Mouse (Mus musculus) cortical plate, adult 2 months (tissue): Measurements from ENCODE around the gene Gimap7.
A peak's percentile ranks its signal among the peaks of the same experiment; 100 is the strongest.

Experiments used
- CTCF ChIP-seq: fragments of 200-500 bp; IDR thresholded peaks from 2 replicates; pipeline ENCODE4 v1.5.1; 2011; ENCODE audit warnings: mild to moderate bottlenecking, control low read depth, low read length; ENCODE audit not compliant: insufficient read depth; ENCODE audit errors: extremely low read depth
- POLR2A ChIP-seq: fragments of 200-500 bp; IDR thresholded peaks from 2 replicates; pipeline ENCODE4 v1.6.1; 2011; ENCODE audit warnings: mild to moderate bottlenecking, low read length, control low read depth; ENCODE audit not compliant: insufficient read depth; ENCODE audit errors: extremely low read depth

GRCm38 (mm10) chr6:48772030-48772429 lies 53.6 kb downstream of the Gimap7 start:
- TF ChIP-seq CTCF (peak; percentile 92), POLR2A (no peak)
